Mouse (Mus musculus) stomach, embryonic 14.5 days (tissue): ENCODE measurements around the gene L3hypdh. TPM values are rescaled to one million over a fixed set of nuclear protein-coding genes. Genes with fewer than 3 reads are reported as not detected.

Experiments used
- ATAC-seq: fragments of 200-750 bp; cut with Nextera tagmentation; 2 replicates; pipeline ENCODE4 v1.8.0; 2017; ENCODE audit warnings: low read depth, moderate TSS enrichment; ENCODE audit not compliant: insufficient number of reproducible peaks, insufficient read depth, low FRiP score
- H3K27ac ChIP-seq: fragments of 300-500 bp; sonication (generic); 2 replicates; pipeline ENCODE4 v1.5.1; 2014; ENCODE audit warnings: mild to moderate bottlenecking, low read length, moderate library complexity, mixed read lengths
- H3K27me3 ChIP-seq: fragments of 300-500 bp; sonication (generic); 2 replicates; pipeline ENCODE4 v1.6.1; 2014; ENCODE audit warnings: low read length, control low read depth, mixed read lengths; ENCODE audit not compliant: control insufficient read depth, insufficient read depth
- H3K36me3 ChIP-seq: fragments of 300-500 bp; sonication (generic); 2 replicates; pipeline ENCODE4 v1.6.1; 2014; ENCODE audit warnings: mild to moderate bottlenecking, control low read depth, low read length, moderate library complexity, mixed read lengths; ENCODE audit not compliant: control insufficient read depth, insufficient read depth
- H3K4me1 ChIP-seq: fragments of 300-500 bp; sonication (generic); 2 replicates; pipeline ENCODE4 v1.6.1; 2014; ENCODE audit warnings: low read length, control low read depth, mixed read lengths; ENCODE audit not compliant: control insufficient read depth, insufficient read depth
- H3K4me2 ChIP-seq: fragments of 300-500 bp; sonication (generic); replicated peaks from 2 replicates; pipeline ENCODE4 v1.6.1; 2014; ENCODE audit warnings: low read depth, low read length, control low read depth
- H3K4me3 ChIP-seq: fragments of 300-500 bp; sonication (generic); 2 replicates; pipeline ENCODE4 v1.5.1; 2014; ENCODE audit warnings: low read depth, low read length, control low read depth
- H3K9ac ChIP-seq: fragments of 300-500 bp; sonication (generic); replicated peaks from 2 replicates; pipeline ENCODE4 v1.6.1; 2014; ENCODE audit warnings: low read depth, mild to moderate bottlenecking, control low read depth, low read length, moderate library complexity, mixed read lengths
- H3K9me3 ChIP-seq: fragments of 300-500 bp; sonication (generic); 2 replicates; pipeline ENCODE4 v1.6.1; 2016; ENCODE audit warnings: low read depth, low read length, control low read depth; ENCODE audit not compliant: control insufficient read depth
- WGBS: fragments of 180-500 bp; shearing (Covaris S2); extraction: QIAGEN DNeasy Blood & Tissue Kit; methylation state at CpG from one replicate; pipeline ENCODE4 v1.1.7; 2014; 5-methylcytosine and 5-hydroxymethylcytosine counted together
- polyA plus RNA-seq: library from polyadenylated mRNA; unstranded; fragments of >200 nt; fragmentation: Nextera tagmentation; extraction: Ambion mirVana; gene quantifications from 2 replicates; pipeline ENCODE4 v1.2.1, GENCODE M21; 2014

The L3hypdh gene
- polyA plus RNA-seq, 1 experiment from 2014 or later = 16.6 TPM

DNA sequence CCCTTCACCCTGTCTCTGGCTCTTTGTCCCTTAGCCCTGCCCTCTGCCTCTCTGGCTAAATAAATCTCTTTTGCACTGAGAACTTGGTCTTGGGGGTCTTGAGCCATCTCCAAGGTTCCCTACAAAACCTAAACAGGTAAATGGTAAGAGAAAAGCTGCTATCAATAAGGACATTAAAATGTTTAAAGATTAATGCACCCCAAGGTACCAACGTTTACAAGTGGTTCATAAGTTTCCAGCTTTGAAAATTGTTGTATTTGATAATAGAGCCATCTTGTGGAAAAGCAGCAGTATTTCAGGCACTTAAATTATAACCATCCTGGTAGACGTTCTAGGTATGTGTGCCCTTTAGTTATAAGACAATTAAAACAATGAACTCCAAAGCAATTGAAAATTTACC, 37.7 kb downstream of the L3hypdh start:
- H3K4me2 ChIP-seq = no peak overlapping the region
- peaks cover 9% of the 10 kb centered on the region; the same call in 1 of the 2 replicates for H3K9me3 ChIP-seq
- no peak for ATAC-seq
- H3K36me3 ChIP-seq = no peaks in the 10 kb centered on the region
- no peak overlapping the region for H3K4me3 ChIP-seq
- H3K9ac ChIP-seq = no peak overlapping the region
- H3K27ac ChIP-seq = no peak overlapping the region
- H3K4me1 ChIP-seq = no peaks in the 10 kb centered on the region
- 5% methylated on average over 2 of the region's 2 CpGs for WGBS
- H3K27me3 ChIP-seq = no peaks in the 10 kb centered on the region

DNA sequence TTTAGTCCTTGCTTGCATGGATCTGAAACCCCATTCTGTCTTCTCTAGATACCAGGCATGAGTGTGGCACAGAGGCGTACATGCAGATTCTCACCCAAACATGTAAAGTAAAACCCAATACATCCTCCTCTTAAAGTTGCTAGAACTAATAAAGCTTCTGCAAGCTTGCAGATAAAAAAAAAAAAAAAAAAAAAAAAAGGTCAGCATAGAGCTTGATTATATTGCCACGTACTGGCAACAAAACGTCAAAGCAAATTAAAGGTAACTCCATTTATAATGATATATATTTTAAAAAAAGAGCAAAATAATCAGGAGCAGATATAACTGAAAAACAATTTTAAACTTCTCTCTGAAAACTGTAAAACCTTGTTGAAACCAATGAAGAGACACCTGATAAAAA, 44.0 kb downstream of the L3hypdh start:
- Histone ChIP-seq H3K4me1 (no peaks in the 10 kb centered on the region), H3K9ac (no peak overlapping the region), H3K4me3 (no peak overlapping the region), H3K27ac (no peak overlapping the region), H3K9me3 (peaks cover 3% of the 10 kb centered on the region; the same call in 1 of the 2 replicates), H3K36me3 (no peaks in the 10 kb centered on the region), H3K4me2 (no peak overlapping the region), H3K27me3 (no peaks in the 10 kb centered on the region)
- no peak for ATAC-seq
- WGBS = 93% methylated on average over 3 of the region's 3 CpGs

DNA sequence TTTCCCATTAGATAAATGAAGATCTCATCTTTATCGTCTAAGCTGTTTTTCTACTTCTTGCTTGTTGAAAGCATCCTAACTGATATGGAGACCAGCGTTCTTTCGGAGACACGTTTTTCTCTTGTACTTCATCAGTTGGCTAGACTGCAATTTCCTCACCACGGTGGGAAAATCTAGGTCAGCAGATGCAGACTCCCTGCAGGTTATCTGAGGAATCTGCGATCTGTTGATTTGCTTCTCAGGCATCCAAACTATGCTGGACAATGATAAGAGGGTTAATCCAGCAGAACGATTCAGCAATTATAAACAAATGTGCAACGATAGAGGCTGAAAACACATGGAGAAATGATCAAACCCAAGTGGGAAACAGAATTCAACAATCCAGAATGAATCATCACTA, 45.7 kb downstream of the L3hypdh start:
- Histone ChIP-seq H3K27ac (no peak overlapping the region), H3K27me3 (no peaks in the 10 kb centered on the region), H3K4me3 (no peak overlapping the region), H3K9me3 (peaks cover 3% of the 10 kb centered on the region; the same call in 1 of the 2 replicates), H3K4me1 (no peaks in the 10 kb centered on the region), H3K9ac (no peak overlapping the region), H3K4me2 (no peak overlapping the region), H3K36me3 (no peaks in the 10 kb centered on the region)
- no peak for ATAC-seq
- 49% methylated on average over 8 of the region's 8 CpGs for WGBS

DNA sequence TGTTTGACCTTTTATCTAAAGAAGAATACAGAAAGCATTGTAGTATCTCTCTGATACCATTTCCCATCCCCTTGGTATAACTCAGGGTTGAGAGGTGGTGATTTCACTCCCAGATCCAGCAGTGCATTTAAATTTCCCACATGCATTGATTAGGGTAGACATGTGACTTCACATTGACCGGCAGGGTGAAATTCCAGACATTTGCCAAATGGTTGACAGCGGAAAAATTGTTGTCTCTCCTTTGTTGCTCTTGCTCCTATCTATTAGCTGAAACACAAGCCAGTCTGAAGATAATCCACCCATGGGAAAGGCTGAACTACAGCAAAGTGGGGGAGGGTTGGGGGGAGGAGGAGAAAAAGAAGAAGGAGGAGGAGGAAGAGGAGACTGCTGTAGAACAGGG, 46.4 kb downstream of the L3hypdh start:
- H3K27ac ChIP-seq = no peak overlapping the region
- 57% methylated on average over 2 of the region's 2 CpGs for WGBS
- H3K27me3 ChIP-seq = no peaks in the 10 kb centered on the region
- no peak overlapping the region for H3K4me2 ChIP-seq
- peaks cover 3% of the 10 kb centered on the region; the same call in 1 of the 2 replicates for H3K9me3 ChIP-seq
- H3K4me1 ChIP-seq = no peaks in the 10 kb centered on the region
- H3K4me3 ChIP-seq = no peak overlapping the region
- no peaks in the 10 kb centered on the region for H3K36me3 ChIP-seq
- ATAC-seq = no peak
- no peak overlapping the region for H3K9ac ChIP-seq

DNA sequence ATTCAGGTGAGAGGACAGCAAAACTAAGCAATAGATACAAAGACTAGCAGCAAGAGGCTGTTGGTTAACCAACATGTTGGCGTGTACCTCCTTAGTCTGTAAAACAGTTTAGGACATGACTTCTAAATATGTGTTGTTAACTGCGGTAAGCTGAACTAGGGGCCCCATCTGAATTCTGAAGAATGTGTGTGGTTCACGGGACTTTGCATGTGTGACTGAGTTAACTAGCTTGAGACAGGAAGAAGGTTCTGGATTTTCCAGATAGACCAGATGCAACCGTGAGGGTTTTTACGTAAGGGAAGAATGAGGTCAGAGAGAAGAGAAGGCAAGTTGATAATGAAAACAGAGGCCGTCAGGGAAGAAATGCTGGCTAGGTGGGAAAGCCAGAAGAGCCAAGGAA, 48.2 kb downstream of the L3hypdh start:
- no peaks in the 10 kb centered on the region for H3K27me3 ChIP-seq
- 75% methylated on average over 6 of the region's 6 CpGs for WGBS
- H3K9ac ChIP-seq = no peak overlapping the region
- H3K4me3 ChIP-seq = no peak overlapping the region
- no peak overlapping the region for H3K4me2 ChIP-seq
- H3K27ac ChIP-seq = no peak overlapping the region
- peaks cover 3% of the 10 kb centered on the region; the same call in 1 of the 2 replicates for H3K9me3 ChIP-seq
- ATAC-seq = no peak
- H3K4me1 ChIP-seq = no peaks in the 10 kb centered on the region
- H3K36me3 ChIP-seq = no peaks in the 10 kb centered on the region

DNA sequence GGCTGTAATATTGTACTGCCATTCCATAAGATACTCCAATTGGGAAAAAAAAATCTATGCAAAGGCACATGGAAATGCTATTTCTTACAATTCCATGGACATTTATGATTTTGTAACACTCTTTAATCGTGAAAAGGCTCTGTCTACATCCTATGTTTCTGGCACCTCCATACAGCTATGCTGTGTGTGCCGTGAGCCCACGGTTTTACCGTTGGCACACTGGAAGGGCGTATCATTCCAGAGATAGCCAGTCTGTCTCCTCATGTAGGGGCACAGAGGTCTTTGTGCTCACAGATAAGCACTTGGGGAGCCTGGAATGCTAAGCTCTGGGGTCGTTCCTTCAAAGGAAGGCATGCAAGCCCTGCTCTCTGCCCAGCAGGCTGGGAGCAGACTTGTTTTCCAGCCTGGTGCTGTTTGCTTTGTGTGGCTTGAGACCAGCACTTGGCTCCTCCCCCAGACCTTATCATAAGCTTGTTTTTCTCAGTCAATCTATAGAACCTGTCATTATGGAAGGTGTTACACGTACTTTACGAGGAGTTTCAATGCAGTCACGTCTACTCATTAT, 49.1 kb downstream of the L3hypdh start:
- H3K27me3 ChIP-seq = no peaks in the 10 kb centered on the region
- no peak overlapping the region for H3K4me2 ChIP-seq
- H3K27ac ChIP-seq = no peak overlapping the region
- 55% methylated on average over 9 of the region's 9 CpGs for WGBS
- ATAC-seq = 0 out of 2 replicates have a peak, but pooled peaks have one; percentile 42
- peaks cover 3% of the 10 kb centered on the region; the same call in 1 of the 2 replicates for H3K9me3 ChIP-seq
- H3K36me3 ChIP-seq = no peaks in the 10 kb centered on the region
- no peak overlapping the region for H3K9ac ChIP-seq
- no peak overlapping the region for H3K4me3 ChIP-seq
- H3K4me1 ChIP-seq = no peaks in the 10 kb centered on the region

DNA sequence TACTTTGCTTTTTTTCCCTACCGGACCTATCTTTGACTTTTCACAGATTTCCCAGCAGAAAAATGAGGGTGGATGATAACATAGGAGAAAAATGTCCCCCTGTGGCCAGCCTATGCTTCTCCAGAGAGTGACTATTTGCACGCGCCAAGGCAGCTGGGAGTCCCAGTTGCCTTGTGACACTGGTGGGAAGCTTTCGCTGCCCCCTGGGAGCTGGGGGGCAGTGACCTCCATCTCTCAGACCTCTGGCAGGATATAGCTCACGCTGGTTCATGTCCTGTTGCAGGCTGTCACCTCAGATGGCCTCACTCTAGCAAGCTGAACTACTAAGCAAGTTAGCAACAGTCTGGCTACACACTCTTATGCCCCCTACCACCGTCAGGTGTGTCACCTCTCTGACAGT, 53.4 kb downstream of the L3hypdh start:
- no peak overlapping the region for H3K9ac ChIP-seq
- H3K4me2 ChIP-seq = no peak overlapping the region
- no peak overlapping the region for H3K27ac ChIP-seq
- no peaks in the 10 kb centered on the region for H3K36me3 ChIP-seq
- no peaks in the 10 kb centered on the region for H3K9me3 ChIP-seq
- H3K4me3 ChIP-seq = no peak overlapping the region
- WGBS = 77% methylated on average over 6 of the region's 6 CpGs
- no peak for ATAC-seq
- no peaks in the 10 kb centered on the region for H3K4me1 ChIP-seq
- no peaks in the 10 kb centered on the region for H3K27me3 ChIP-seq

DNA sequence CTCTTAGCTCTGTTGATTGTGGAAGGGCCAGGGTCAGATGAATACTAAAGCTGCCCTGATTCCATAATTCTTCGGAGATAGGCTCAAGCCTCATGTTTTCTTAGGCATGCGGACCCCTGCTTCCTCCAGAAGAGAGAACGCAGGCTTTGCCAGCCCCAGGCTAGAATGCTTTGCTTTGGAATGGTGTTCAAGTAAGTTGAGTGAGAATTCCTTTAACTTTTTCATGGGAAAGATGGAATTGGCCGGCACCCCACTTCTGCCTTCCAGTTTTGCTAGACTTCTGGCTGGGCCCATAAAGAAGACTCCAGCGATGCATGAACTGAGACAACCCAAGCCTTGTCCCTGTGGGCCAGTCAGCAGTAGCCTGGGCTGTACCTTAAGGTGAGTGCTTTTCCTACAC, 54.1 kb downstream of the L3hypdh start:
- no peak overlapping the region for H3K9ac ChIP-seq
- no peaks in the 10 kb centered on the region for H3K9me3 ChIP-seq
- 85% methylated on average over 5 of the region's 5 CpGs for WGBS
- no peak for ATAC-seq
- H3K27ac ChIP-seq = no peak overlapping the region
- no peaks in the 10 kb centered on the region for H3K27me3 ChIP-seq
- no peak overlapping the region for H3K4me3 ChIP-seq
- no peak overlapping the region for H3K4me2 ChIP-seq
- no peaks in the 10 kb centered on the region for H3K4me1 ChIP-seq
- H3K36me3 ChIP-seq = no peaks in the 10 kb centered on the region

DNA sequence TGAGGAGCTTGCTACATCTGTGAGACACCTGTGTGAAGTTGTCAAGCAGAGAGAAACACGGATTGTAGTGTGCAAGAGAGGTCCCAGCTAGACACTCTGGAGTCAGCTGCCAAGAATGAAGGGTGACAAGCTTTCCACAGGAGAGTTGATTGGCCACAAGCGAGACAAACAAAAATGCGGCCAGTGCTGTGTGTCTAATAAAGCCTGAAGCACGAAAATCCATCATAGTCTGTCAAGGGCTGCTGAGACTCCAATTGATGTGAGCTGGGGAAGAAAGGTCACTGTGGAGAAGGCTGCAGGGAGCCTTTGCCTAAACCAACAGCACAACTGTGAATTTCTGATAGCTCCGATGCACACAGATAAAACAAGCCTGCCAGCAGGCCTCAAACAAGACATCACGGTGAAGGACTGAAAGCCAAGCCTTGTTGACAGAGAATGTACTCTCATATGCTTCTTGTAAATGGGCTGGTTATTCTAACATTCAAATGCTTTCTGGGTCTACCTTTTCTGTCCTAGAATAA, 59.9 kb downstream of the L3hypdh start:
- 55% methylated on average over 6 of the region's 6 CpGs for WGBS
- H3K27ac ChIP-seq = no peak overlapping the region
- peaks cover 6% of the 10 kb centered on the region; the same call in 1 of the 2 replicates for H3K4me1 ChIP-seq
- H3K27me3 ChIP-seq = no peaks in the 10 kb centered on the region
- no peaks in the 10 kb centered on the region for H3K36me3 ChIP-seq
- H3K9ac ChIP-seq = no peak overlapping the region
- no peak overlapping the region for H3K4me2 ChIP-seq
- no peak overlapping the region for H3K4me3 ChIP-seq
- ATAC-seq = no peak
- H3K9me3 ChIP-seq = no peaks in the 10 kb centered on the region; the same call in 1 of the 2 replicates
